In genomic region chr2:132017611-132018010, GRCm38 (mm10) we compare ENCODE assay signal across 11 mouse cellular contexts. TPM values are rescaled to one million over a fixed set of nuclear protein-coding genes. Genes with fewer than 3 reads are reported as not detected.
DNase-seq lines count a peak whose midpoint lies in the region.
"Had no signal": no experiment of that assay in that cellular context is flagged by ENCODE, and none has a peak within 500 bp of the region (broad histone marks: within the 10 kb centered on the region; RNA-seq: fewer than 3 reads in every experiment).

No protein-coding gene starts in this region.

- peak; percentile 38 for DNase-seq in gastrocnemius, adult 18-20 months (ENCODE audit: low spot score)
- no peak for DNase-seq in gastrocnemius, postnatal 10 days
- DNase-seq in testis, postnatal 10 days (ENCODE audit: low spot score): peak; percentile 72
- DNase-seq in testis, postnatal 14 days (ENCODE audit: low spot score): no peak
- DNase-seq in heart, postnatal 14 days: peak; percentile 52 to 66
- DNase-seq in thymus, postnatal 25 days: peak; percentile 44
- DNase-seq in cerebellum, postnatal 36 days: no peak
- DNase-seq in c-Kit-positive CD71-positive TER-119-positive erythroid progenitor cells, embryonic 14.5 days (ENCODE audit: low spot score): no peak
- DNase-seq: adrenal gland, postnatal 10 days; B cell, adult 2 months; liver, embryonic 13.5 days had no signal

- intact Hi-C loops in heart, postnatal 14 days (cut with DNase I): no loop called here

RNA-seq across cellular contexts. Expression of gene Rassf2, which starts 12.4 kb away (rescaled TPM):
- total RNA-seq in gastrocnemius, adult 18-20 months (2021): 1 to 10 TPM; 4.3 to 5.1 TPM
- 10 to 100 TPM; 16.1 to 22.0 TPM for total RNA-seq in gastrocnemius, postnatal 10 days (2021)
- 10 to 100 TPM; 13.7 to 17.8 TPM for total RNA-seq in heart, postnatal 14 days (2021)

Comparison
In these comparisons a context has a peak if more than half of its experiments do, and no peak if none do; other contexts are left out.
1. DNase-seq: peak in gastrocnemius, adult 18-20 months (single experiment), testis, postnatal 10 days (single experiment), heart, postnatal 14 days (2 of 2) and thymus, postnatal 25 days (single experiment); none in gastrocnemius, postnatal 10 days (single experiment), testis, postnatal 14 days (single experiment), cerebellum, postnatal 36 days (0 of 2) and c-Kit-positive CD71-positive TER-119-positive erythroid progenitor cells, embryonic 14.5 days (single experiment).